Mouse (Mus musculus) myocyte (in vitro differentiated cells): ENCODE measurements around the gene Epb42.

ENCODE experiments used
- CEBPB ChIP-seq: IDR thresholded peaks from 2 replicates; pipeline ENCODE4 v1.6.1; 2011; ENCODE audit warnings: mild to moderate bottlenecking, moderate library complexity; ENCODE audit not compliant: poor library complexity, insufficient read depth, severe bottlenecking
- E2F4 ChIP-seq: IDR thresholded peaks from one replicate; pipeline ENCODE4 v1.6.1; 2011; ENCODE audit warnings: mild to moderate bottlenecking, control low read depth, moderate library complexity; ENCODE audit not compliant: insufficient read depth
- MAX ChIP-seq: IDR thresholded peaks from one replicate; pipeline ENCODE4 v1.6.1; 2011; ENCODE audit warnings: low read depth, mild to moderate bottlenecking, control low read depth
- MYOG ChIP-seq, 3 experiments: IDR thresholded peaks; one replicate each; pipeline ENCODE4 v1.6.1; 2011; ENCODE audit warnings: control low read depth in 2 of 3, low read depth in 2 of 3, mild to moderate bottlenecking in 2 of 3; ENCODE audit not compliant: insufficient read length in 2 of 3, control insufficient read depth in 1 of 3, insufficient read depth in 1 of 3
- POLR2A ChIP-seq: IDR thresholded peaks from one replicate; pipeline ENCODE4 v1.6.1; 2011; ENCODE audit warnings: low read depth, mild to moderate bottlenecking, control low read depth, moderate library complexity; ENCODE audit not compliant: insufficient read length
- REST ChIP-seq: IDR thresholded peaks from one replicate; pipeline ENCODE4 v1.6.1; 2011; ENCODE audit warnings: mild to moderate bottlenecking, control low read depth, moderate library complexity; ENCODE audit not compliant: insufficient read depth, insufficient read length
- TCF12 ChIP-seq: IDR thresholded peaks from one replicate; pipeline ENCODE4 v1.6.1; 2011; ENCODE audit warnings: mild to moderate bottlenecking, control low read depth; ENCODE audit not compliant: poor library complexity, insufficient read depth, severe bottlenecking
- TCF3 ChIP-seq: IDR thresholded peaks from one replicate; pipeline ENCODE4 v1.6.1; 2011; ENCODE audit warnings: low read depth, control low read depth; ENCODE audit not compliant: insufficient read length
- USF1 ChIP-seq: IDR thresholded peaks from one replicate; pipeline ENCODE4 v1.6.1; 2011; ENCODE audit warnings: low read depth, mild to moderate bottlenecking, control low read depth, moderate library complexity

- no peak for TF ChIP-seq MYOG (IDR thresholded peaks at IDR 0.05; ENCODE audit: control insufficient read depth in 1 of 3, insufficient read depth in 1 of 3, insufficient read length in 2 of 3, low read depth in 2 of 3)
- no peak for TF ChIP-seq CEBPB
- TF ChIP-seq POLR2A = no peak
- no peak for TF ChIP-seq TCF12
- TF ChIP-seq MAX = no peak
- no peak for TF ChIP-seq E2F4
- no peak for TF ChIP-seq REST
- TF ChIP-seq TCF3 = no peak
- no peak for TF ChIP-seq USF1
These were observed 56.0 kb downstream of the Epb42 start for GRCm38 (mm10) chr2:120980861-120981260.
